Mouse (Mus musculus): ENCODE results near the gene Cyp2u1.
A peak's percentile ranks its signal among the peaks of the same experiment; 100 is the strongest.
"Not testable (repeated sequence)": the region's sequence is repeated elsewhere in the genome, so short reads cannot be mapped to it uniquely, and the experiment has no call there.

The Cyp2u1 gene

GRCm38 (mm10) chr3:131302452-131303319 lies at the start of gene Cyp2u1:
Cyp2u1 (minus strand) TSS chr3:131303227.
- DNase-seq: peak; percentile 90

DNA sequence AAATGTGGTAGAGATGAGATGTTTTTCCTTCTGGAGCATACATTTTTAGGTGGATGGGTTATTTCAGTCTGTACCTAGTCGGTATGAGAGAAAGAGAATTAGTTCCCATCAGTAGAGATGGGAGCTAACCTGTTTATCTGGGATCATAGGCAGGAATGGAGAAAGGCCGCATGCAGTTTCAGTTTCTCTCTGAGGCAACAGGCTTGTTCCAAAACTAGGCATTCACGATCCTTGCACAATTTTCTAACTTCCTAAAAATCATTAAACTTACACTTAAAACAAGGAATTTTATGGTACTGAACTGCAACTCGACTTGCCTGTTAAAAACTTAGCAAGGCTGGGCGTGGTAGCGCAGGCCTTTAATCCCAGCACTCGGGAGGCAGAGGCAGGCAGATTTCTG lies 47.5 kb upstream of the Cyp2u1 start:
- DNase-seq: no peak

GRCm38 (mm10) chr3:131349013-131349412 lies 46.0 kb upstream of the Cyp2u1 start:
- DNase-seq: no peak

DNA sequence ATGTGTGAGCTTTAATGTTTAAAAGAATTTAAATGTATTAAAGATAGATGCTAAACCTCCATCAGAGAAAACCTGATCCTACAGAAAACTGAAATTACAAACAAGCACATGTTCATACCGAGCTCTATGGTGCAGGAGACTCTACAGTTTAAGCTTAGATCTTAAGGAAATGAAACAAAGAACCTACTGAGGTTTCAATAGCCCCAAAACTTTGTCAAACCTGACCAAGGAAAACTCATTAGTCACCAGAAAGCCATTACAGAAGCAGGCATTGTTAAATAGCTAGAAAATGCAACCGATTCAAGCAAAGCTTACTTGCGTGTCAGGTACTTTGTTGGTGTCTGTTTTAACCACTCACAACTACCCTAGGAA lies 45.5 kb upstream of the Cyp2u1 start:
- DNase-seq: no peak

GRCm38 (mm10) chr3:131347831-131348578 lies 45.0 kb upstream of the Cyp2u1 start:
- DNase-seq: peak; percentile 42

DNA sequence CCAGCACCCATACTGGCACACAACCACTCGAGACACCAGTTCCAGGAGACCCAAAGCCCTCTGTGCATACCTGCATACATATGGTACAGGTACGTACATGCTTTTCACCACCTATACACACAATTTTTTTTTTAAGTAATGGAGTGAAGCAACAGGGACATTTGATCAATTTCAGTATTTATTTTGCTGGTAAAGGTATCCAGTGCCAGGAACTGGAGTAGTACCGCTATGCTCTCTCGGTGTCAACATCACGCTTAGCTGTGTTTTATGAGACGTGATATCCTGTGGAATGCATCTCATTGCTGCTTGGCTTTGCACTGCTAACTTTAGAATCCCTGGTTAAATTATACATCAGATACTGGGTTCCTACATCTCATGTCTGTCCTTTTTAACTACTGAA lies 42.9 kb upstream of the Cyp2u1 start:
- no peak for DNase-seq

GRCm38 (mm10) chr3:131343311-131343710 lies 40.3 kb upstream of the Cyp2u1 start:
- DNase-seq: no peak

DNA sequence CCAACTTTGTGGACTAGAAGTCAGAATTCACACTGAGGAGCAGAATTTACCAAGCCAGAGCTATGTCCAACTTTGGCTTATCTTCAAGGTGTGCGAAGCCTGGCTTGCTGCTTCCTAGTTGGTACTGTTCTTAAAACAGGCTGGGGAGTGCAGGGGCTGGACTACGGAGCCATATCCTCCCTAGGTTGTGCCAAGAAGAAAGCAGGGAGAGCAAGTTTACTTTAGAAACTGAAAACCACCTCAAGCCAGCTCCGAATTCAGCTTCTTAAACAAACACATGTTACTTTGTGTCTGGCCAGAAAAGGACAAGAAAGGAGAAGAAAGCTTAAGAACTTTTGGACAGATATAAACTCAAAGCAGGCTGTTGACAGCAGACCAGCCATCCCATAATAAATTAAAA lies 37.9 kb upstream of the Cyp2u1 start:
- no peak for DNase-seq

GRCm38 (mm10) chr3:131339280-131339679 lies 36.3 kb upstream of the Cyp2u1 start:
- no peak for DNase-seq

DNA sequence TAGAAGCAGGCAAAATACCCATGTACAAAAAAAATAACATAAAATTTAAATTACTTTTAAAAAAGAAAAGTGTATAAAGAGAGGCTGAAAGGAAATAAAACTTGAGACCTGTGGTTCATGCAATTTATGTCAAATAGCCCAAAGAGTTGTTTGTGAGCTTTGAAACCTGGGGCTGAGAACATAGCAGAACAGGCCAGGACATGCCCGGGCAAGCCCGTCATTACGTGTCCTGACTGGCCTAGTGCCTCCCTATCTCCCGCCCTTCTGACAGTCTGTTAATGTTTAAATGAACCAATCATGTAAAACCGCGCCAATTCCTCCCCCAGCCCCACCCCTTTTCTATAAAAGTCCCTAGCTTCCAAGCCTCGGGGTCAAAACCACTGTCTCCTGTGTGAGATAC lies 34.7 kb upstream of the Cyp2u1 start:
- DNase-seq: not testable (repeated sequence)

DNA sequence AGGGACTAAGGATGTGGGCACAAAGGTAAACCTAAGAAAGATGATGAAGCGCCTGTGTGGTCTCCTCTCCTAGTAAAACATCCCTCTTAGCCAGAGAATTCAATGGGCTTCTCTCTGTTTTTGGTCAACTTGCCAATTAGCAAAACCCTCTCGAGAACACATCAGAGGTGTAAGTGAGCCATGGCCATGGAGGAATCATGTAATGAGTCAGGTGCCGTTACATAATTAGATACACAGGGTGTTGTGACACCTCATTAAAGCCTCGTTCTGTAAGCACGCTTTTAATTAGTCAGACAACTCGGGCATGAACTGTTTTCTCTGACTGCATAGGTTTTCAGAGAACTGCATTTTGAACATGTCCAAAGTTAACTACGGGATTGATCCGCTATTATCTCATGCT lies 33.6 kb upstream of the Cyp2u1 start:
- DNase-seq: no peak

DNA sequence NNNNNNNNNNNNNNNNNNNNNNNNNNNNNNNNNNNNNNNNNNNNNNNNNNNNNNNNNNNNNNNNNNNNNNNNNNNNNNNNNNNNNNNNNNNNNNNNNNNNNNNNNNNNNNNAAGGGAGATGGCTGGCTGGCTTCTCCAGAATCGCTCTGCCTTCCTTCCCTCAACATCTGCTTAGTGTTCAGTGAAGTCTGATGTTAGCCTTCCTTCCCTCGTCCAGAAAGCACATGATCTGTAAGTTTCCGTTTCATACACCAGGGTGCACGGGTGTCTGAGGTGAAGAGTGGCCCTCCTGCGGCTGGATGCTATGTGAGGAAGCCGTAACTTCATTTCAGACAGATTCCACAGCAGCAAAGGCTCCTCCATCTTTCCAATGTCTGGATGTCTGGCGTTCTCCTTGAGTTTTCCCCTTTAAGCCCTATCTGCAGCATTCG lies 32.1 kb upstream of the Cyp2u1 start:
- peak; percentile 16 for DNase-seq

DNA sequence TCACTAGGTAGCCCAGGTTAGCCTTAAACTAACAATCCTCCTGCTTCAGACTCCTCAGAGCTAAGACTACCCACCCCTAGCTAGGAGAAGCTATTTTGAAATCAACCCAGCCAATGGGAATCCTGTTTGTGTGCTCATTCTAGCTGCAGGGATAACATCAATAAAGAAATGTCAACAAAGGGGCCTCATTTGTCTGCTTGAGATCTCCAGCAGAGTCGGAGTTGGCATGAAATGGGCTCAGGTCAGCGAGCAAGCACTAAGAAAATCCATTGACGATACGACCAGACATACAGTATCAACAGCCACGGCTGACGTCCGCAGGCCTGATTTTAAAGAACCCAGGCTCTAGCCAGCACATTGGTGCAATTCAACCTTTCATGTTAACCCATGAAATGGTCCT lies 24.2 kb upstream of the Cyp2u1 start:
- no peak for DNase-seq

DNA sequence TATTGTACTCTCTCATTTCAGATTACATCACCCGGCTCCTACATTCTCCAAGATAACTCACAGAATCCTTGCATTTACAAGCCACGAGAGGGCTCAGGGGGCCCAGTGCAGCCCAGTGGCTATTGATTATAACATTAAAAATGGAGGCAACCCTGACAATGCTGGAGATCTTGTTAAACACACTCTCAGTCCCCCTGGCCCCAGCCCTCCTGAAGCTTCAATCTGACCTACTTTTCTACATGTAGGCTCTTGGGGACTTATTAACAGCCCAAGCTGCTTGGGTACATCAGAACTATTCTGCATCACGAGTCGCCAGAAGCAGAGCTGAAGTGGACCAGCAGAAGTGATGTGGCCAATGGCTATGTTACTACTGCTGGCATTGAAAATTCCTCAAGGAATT lies 23.6 kb upstream of the Cyp2u1 start:
- no peak for DNase-seq

DNA sequence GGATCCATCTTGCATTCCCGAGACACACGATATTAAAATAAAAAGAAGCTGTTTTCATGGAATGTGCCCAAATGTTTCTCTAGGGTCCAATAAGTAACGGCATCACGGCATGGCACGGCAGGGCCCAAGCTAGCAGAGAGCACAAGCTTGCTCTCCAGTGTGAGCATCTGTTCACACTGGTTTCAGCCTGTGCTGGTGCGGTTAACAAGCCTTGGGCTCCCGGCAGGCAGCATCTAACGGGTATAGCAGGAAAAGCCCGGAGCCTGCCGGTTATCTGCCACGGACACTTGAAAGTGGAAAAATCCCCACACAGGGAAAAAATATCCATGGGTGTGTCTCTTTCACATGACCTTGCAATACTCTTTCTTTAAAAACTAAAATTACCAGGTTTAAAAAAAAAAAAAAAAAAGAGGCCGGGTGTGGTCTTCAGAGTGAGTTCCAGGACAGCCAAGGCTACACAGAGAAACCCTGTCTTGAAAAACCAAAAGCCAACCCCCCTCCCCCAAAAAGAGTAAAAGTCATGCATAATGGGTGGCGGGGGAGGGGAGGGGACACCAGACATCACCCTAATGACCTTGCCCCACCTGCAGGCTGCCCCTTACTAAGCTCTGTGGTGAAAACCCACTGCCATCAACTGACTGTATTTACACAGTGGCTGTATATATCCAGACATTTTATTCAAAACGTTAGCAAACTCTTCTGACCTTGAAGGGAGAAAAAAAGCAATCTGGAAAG lies 19.2 kb upstream of the Cyp2u1 start:
- DNase-seq: no peak

DNA sequence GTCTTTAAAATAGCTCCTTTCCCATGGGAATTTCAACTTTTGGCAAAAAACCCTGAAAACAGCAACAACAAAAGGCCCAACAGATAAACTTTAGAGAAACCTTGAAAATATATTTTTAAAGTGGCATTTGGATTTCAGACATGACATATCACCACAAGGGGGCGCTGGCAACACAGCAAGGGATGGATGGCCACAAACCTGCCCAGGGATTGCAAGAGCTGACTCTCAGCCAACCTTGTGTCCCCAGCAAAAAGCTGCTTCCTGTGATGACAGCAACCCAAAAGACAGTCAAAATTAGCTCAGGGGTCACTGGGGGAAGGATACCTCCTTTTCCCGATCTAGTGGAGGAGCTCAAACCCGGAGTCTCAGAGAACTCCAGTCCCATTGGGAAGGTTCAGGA lies 17.2 kb upstream of the Cyp2u1 start:
- DNase-seq: peak; percentile 79

GRCm38 (mm10) chr3:131318211-131318610 lies 15.2 kb upstream of the Cyp2u1 start:
- no peak for DNase-seq

- DNase-seq: no peak
Observed at GRCm38 (mm10) chr3:131317126-131317525, 14.1 kb upstream of the Cyp2u1 start.

DNA sequence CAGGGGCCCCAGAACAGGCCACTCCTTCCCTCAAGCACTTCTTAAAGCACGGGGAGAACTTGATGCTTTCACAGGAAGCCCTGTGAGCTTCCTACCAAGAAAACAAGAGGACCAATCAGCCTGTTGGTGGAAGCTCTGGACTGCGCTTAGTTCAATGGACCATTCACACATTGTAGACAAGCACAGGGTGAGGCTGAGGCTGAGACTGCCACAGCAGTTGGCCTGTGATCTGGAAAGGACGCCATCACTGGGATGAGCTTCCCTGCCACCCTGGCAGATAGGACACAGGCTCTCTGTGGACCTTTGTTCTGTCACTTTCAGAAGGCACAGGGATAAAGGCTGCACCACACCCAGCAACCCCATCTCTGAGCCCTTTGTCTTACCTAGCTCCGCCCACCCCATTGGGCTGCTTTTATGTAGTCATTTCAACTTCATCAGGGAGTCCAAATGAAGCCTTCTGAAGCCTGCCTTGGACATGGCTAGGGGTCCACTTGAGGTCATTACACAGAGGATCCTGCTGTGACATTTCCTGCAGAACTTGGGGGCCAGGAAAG lies 13.0 kb upstream of the Cyp2u1 start:
- DNase-seq: no peak

DNA sequence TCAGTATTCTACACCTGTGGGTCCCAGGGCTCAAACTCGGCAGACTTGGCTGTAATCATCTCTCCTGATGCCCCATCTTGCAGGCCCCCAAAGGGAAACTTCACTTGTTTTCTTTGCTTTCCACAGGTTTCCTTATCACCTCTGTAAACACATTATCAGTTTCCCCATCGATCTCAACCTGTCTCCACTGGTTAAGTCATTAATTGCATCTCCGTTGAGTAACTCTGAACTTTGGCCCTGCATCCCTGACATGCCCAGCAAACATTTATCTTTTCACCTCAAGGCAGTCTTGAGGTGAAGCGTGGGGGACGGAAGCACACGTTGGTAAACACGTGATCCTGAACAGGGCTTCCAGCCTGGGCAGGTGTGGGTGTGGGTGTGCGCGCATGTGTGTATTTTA lies 9.3 kb upstream of the Cyp2u1 start:
- DNase-seq: no peak

GRCm38 (mm10) chr3:131310572-131310971 lies 7.5 kb upstream of the Cyp2u1 start:
- DNase-seq: no peak

DNA sequence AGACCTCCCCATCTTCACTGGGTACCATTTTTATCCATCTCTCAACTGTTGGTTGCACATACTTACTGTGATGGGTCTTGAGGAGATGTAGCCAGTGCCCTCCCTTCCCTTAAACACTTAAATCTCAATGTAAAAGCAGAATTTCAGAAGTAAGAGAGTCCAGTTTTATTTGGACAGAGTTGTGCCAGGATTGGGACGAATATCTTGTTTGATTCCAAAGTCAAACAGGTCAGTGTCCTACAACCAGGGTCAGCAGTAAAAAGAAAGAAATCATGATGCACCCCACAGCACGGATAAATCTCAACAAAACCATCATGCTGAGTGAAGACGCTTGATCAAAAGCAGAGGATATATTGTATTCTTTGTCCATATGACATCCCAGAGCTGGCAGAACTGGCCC lies 4.8 kb upstream of the Cyp2u1 start:
- no peak for DNase-seq

DNA sequence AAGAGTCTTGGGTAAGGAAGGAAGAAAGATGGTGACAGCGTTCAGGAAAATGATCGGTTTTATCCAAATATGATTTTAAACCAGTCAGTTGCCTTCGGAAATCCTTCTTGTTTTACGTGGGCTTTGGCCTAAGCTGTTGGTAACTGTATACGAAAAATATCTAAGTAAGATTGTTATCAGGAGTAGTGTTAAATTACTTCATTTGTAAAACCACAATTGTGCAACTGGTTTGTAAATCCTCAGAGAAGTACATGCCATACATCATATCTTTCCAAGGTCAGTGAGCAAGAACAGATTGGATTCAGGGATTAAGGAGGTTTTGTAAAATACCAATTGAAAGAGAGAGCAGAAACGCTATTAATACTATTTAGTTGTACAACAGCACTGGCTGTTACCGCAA lies 3.2 kb upstream of the Cyp2u1 start:
- no peak for DNase-seq

Data from thymus, postnatal 14 days (tissue).